Mouse (Mus musculus) thymus, adult 2 months (tissue): ENCODE data around the gene Chst12. TPM values are rescaled to one million over a fixed set of nuclear protein-coding genes. Genes with fewer than 3 reads are reported as not detected.
"Not testable (repeated sequence)": the region's sequence is repeated elsewhere in the genome, so short reads cannot be mapped to it uniquely, and the experiment has no call there.

Source experiments
- DNase-seq: peaks from one replicate; pipeline ENCODE4 v3.0.0; 2021
- H3K27ac ChIP-seq: fragments of 200-500 bp; 2 replicates; pipeline ENCODE4 v1.5.1; 2012; ENCODE audit warnings: low read length, control low read depth; ENCODE audit not compliant: control insufficient read depth, insufficient read depth
- H3K27me3 ChIP-seq: fragments of 200-500 bp; 2 replicates; pipeline ENCODE4 v1.6.1; 2012; ENCODE audit warnings: mild to moderate bottlenecking, low read length, moderate library complexity, mixed read lengths; ENCODE audit not compliant: control insufficient read depth, insufficient read depth
- H3K36me3 ChIP-seq: fragments of 200-500 bp; 2 replicates; pipeline ENCODE4 v1.6.1; 2012; ENCODE audit warnings: mild to moderate bottlenecking, low read length, moderate library complexity; ENCODE audit not compliant: control insufficient read depth, insufficient read depth
- H3K4me1 ChIP-seq: fragments of 200-500 bp; replicated peaks from 2 replicates; pipeline ENCODE4 v1.6.1; 2012; ENCODE audit warnings: low read length; ENCODE audit not compliant: control insufficient read depth, insufficient read depth
- H3K4me3 ChIP-seq: fragments of 200-500 bp; 2 replicates; pipeline ENCODE4 v1.5.1; 2012; ENCODE audit warnings: mild to moderate bottlenecking, low read length, control low read depth, moderate library complexity; ENCODE audit not compliant: control insufficient read depth, insufficient read depth
- CTCF ChIP-seq: fragments of 200-500 bp; IDR thresholded peaks from 2 replicates; pipeline ENCODE4 v1.5.1; 2012; ENCODE audit warnings: mild to moderate bottlenecking, control low read depth, low read length, moderate library complexity, borderline replicate concordance; ENCODE audit not compliant: control insufficient read depth, poor library complexity, insufficient read depth; ENCODE audit errors: extremely low read depth
- POLR2A ChIP-seq: fragments of 200-500 bp; IDR thresholded peaks from 2 replicates; pipeline ENCODE4 v1.6.1; 2012; ENCODE audit warnings: mild to moderate bottlenecking, low read length, control low read depth, moderate library complexity; ENCODE audit not compliant: control insufficient read depth, poor library complexity, insufficient read depth; ENCODE audit errors: extremely low read depth
- WGBS: fragments of 180-500 bp; shearing (Covaris S2); methylation state at CpG from one replicate; pipeline ENCODE4 v1.1.7; 2018; 5-methylcytosine and 5-hydroxymethylcytosine counted together
- polyA plus RNA-seq: library from polyadenylated mRNA; depleted of rRNA; stranded (reverse); fragments of >200 nt; gene quantifications from 2 replicates; pipeline ENCODE4 v1.2.3, GENCODE M21; 2012; rRNA removed

The Chst12 gene
- 24.0 and 28.7 TPM in 2 replicates for polyA plus RNA-seq

- H3K36me3 ChIP-seq: no peaks in the 10 kb centered on the region
- peak within 1 kb of the TSS; percentile 62 for H3K4me3 ChIP-seq
- H3K27ac ChIP-seq: peak within 1 kb of the TSS; percentile 37
- WGBS: under 1% methylated on average over 38 of the region's 38 CpGs
- peak; percentile 64 for TF ChIP-seq POLR2A
- TF ChIP-seq CTCF: peak; percentile 75
- DNase-seq: peak; percentile 99
- H3K27me3 ChIP-seq: no peaks in the 10 kb centered on the region
- H3K4me1 ChIP-seq: peaks cover 65% of the 10 kb centered on the region
Measured at GRCm38 (mm10) chr5:140505208-140505780, at the start of gene Chst12. Gene Chst12 (plus strand): TSS chr5:140505550.

- Histone ChIP-seq H3K4me3 (no peak overlapping the region), H3K36me3 (no peaks in the 10 kb centered on the region), H3K4me1 (no peaks in the 10 kb centered on the region), H3K27ac (no peak overlapping the region), H3K27me3 (no peaks in the 10 kb centered on the region)
- DNase-seq: no peak
- WGBS: 57% methylated on average over 3 of the region's 3 CpGs
- TF ChIP-seq POLR2A: no peak
Measured at GRCm38 (mm10) chr5:140461476-140461875, 43.9 kb upstream of the Chst12 start.

GRCm38 (mm10) chr5:140463151-140463550 lies 42.2 kb upstream of the Chst12 start:
- not testable (repeated sequence) for H3K4me3 ChIP-seq, H3K36me3 ChIP-seq, H3K27me3 ChIP-seq, H3K27ac ChIP-seq, H3K4me1 ChIP-seq, DNase-seq
- WGBS: 87% methylated on average over 2 of the region's 2 CpGs

- Histone ChIP-seq H3K4me3 (no peak overlapping the region), H3K27me3 (no peaks in the 10 kb centered on the region), H3K27ac (no peak overlapping the region), H3K36me3 (no peaks in the 10 kb centered on the region), H3K4me1 (no peaks in the 10 kb centered on the region)
- DNase-seq: no peak
- WGBS: 73% methylated on average over 2 of the region's 2 CpGs
- TF ChIP-seq POLR2A (no peak), CTCF (no peak)
Measured at GRCm38 (mm10) chr5:140464943-140465342, 40.4 kb upstream of the Chst12 start.

- Histone ChIP-seq H3K4me3 (no peak overlapping the region), H3K36me3 (no peaks in the 10 kb centered on the region), H3K27me3 (no peaks in the 10 kb centered on the region), H3K4me1 (no peaks in the 10 kb centered on the region), H3K27ac (no peak overlapping the region)
- WGBS: 89% methylated on average over 3 of the region's 3 CpGs
- no peak for TF ChIP-seq CTCF
- no peak for TF ChIP-seq POLR2A
- peak; percentile 35 for DNase-seq
Measured at GRCm38 (mm10) chr5:140472336-140472735, 33.0 kb upstream of the Chst12 start.

GRCm38 (mm10) chr5:140481458-140481857 lies 23.9 kb upstream of the Chst12 start:
- Histone ChIP-seq H3K27me3 (no peaks in the 10 kb centered on the region), H3K4me3 (no peak overlapping the region), H3K4me1 (no peaks in the 10 kb centered on the region), H3K36me3 (no peaks in the 10 kb centered on the region), H3K27ac (no peak overlapping the region)
- no peak for DNase-seq
- WGBS: 75% methylated on average over 4 of the region's 4 CpGs
- TF ChIP-seq CTCF (no peak), POLR2A (no peak)

- no peaks in the 10 kb centered on the region; the same call in 1 of the 2 replicates for H3K4me1 ChIP-seq
- WGBS: 86% methylated on average over 6 of the region's 6 CpGs
- no peaks in the 10 kb centered on the region for H3K27me3 ChIP-seq
- H3K4me3 ChIP-seq: no peak overlapping the region
- TF ChIP-seq CTCF (no peak), POLR2A (no peak)
- no peaks in the 10 kb centered on the region for H3K36me3 ChIP-seq
- no peak overlapping the region for H3K27ac ChIP-seq
- DNase-seq: no peak
Measured at GRCm38 (mm10) chr5:140491142-140491541, 14.2 kb upstream of the Chst12 start.
